Mouse (Mus musculus) brain, embryonic 14.5 days (tissue): ENCODE measurements around the gene Trappc10. TPM values are rescaled to one million over a fixed set of nuclear protein-coding genes. Genes with fewer than 3 reads are reported as not detected.

Experiments used
- DNase-seq: peaks from one replicate; pipeline ENCODE4 v3.0.0-alpha.2; 2011; ENCODE audit warnings: low read depth
- CTCF ChIP-seq: fragments of 200-500 bp; IDR thresholded peaks from 2 replicates; pipeline ENCODE4 v1.5.1; 2012; ENCODE audit warnings: inconsistent platforms, mild to moderate bottlenecking, moderate library complexity, borderline replicate concordance; ENCODE audit not compliant: insufficient read depth, insufficient read length; ENCODE audit errors: extremely low read depth
- POLR2A ChIP-seq: fragments of 200-500 bp; IDR thresholded peaks from 2 replicates; pipeline ENCODE4 v1.6.1; 2012; ENCODE audit warnings: mild to moderate bottlenecking, inconsistent platforms, borderline replicate concordance; ENCODE audit not compliant: poor library complexity, insufficient read depth, insufficient read length, severe bottlenecking; ENCODE audit errors: extremely low read depth
- polyA plus RNA-seq: library from polyadenylated mRNA; depleted of rRNA; stranded (reverse); fragments of >200 nt; gene quantifications from 2 replicates; pipeline ENCODE4 v1.2.3, GENCODE M21; 2012

Gene Trappc10
- polyA plus RNA-seq, 1 experiment = 65.5 TPM

DNA sequence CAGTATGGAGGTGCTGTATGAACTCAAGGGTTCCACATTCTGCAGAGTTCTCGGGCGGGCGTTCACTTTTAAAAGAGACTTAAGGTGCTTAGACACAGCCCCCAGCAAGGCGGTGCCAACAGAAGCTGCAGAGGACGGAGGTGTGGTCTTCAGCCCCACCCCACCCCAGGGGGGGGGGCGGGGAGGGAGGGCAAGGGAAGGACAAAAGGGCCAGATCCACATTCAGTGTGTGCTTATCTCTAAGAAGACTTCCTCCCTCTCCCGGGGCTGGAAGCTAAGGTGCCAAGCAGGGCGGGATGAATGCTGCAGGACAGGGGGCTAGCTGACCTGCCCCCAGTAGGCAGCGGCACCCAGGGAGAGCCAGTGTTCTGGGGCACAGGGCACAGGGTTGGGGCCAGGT lies 28.5 kb upstream of the Trappc10 start:
- TF ChIP-seq POLR2A = no peak
- no peak for TF ChIP-seq CTCF
- DNase-seq = no peak

DNA sequence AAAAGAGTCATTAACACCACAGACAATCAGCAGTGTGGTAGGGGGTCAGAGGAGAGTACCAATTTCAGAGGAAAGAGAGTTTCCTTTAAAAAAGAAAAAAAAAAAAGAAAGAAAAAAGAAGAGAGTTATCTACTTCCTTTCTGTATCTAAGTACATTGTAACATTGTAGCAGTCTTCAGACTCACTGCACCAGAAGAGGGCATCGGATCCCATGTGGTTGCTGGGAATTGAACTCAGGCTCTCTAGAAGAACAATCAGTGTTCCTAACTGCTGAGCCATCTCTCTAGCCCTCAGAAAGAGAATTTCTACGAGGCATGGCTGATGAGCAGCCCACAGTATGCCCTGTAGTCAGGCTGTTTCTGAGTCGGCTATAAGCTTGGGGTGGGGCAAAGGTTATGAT lies 21.4 kb upstream of the Trappc10 start:
- no peak for DNase-seq
- TF ChIP-seq POLR2A (no peak), CTCF (no peak)

DNA sequence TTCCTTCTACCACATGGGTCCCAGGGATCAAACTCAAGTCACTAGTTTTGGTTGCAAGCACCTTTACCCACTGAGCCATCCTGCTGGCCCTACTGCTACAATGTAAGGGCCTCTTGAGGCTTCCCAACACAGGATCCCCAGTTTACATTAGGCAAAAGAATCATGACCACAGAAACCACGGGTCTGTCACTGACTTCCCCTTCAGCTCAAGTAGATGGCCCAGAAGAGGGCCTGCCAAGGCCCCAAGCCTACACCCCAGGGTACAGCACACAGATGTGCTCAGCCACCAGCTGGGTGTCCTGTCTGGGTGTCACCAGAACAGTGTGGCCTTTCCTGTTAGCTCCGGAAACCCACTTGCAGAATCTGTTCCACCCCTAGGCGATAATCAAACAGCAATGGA lies 20.3 kb upstream of the Trappc10 start:
- no peak for TF ChIP-seq POLR2A
- no peak for DNase-seq

DNA sequence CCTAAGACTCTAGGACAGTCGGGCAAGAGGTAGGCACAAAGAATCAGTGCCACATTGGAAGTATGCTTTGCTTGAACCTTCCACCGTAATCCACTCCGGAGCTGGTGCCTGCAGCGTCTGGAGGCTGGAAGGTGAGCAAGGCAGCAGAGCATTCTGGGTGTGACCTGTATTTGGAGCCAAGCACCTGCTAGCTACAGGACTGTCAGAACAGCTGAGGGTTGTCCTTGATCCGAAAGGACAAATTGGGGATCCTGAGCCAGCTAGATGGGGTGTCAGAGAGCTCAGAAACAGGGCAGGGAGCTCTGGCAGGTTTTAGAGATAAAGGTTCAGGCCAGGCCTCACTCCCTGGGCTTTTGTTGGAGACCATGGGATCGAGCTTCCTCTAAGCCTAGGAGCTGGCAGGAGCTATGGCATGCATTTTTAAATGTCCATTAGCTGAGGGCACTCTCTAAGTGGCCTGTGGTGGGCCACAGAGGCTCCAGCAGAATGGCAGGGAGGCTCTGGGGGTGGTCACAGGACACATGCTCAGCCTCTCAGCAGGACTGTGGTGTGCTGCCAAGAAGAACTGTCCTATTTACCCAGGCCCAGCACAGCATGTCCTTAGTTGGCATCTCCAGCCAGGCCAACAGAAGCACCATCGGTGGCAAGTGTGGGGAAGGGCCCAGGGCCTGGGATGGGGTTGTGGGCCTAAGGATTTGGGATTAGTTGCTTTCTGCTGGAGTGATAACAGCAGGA lies 16.6 kb upstream of the Trappc10 start:
- TF ChIP-seq POLR2A (no peak), CTCF (no peak)

DNA sequence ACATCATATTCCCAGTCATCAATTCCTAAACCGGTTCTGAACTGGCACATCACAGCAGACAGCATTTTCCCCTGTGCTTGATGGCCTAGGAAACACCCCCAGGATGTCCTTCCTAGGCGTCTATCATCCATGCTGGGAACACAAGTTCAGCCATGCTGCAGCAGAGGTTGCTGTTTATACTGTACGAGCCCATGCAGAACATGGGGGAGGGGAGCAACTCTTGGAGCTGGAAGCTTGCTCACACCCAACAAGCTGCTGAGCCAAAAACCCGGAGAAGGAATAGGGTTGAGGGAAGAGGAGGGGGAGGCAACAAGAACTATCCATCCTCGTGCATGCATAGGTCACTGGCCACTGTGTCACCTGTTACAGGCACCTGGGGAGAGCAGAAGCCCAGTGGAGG lies 15.9 kb upstream of the Trappc10 start:
- peak; percentile 50 for DNase-seq
- TF ChIP-seq CTCF (no peak), POLR2A (no peak)

More for the DNA sequence above, 16.6 kb upstream of the Trappc10 start:
- DNase-seq = no peak

DNA sequence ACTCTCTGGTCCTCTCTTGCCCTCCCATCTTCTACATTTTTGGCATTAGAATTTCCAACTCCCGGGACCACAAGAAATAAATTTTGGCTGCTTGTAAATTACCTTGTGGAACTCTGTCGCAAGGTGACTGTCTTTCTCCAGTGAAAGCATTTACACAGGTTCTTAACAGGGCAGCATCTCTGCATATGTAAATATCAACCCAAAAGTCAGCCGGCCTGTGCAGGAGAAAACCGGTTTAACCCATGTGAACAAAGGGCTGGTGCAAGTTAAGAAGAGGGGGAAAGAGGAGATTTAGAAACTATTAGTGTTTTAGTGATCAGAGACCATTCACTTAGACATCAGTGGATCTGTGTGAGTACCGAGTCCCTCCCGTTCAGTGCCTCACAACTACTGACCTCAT lies 15.3 kb upstream of the Trappc10 start:
- no peak for DNase-seq
- TF ChIP-seq CTCF (no peak), POLR2A (no peak)

DNA sequence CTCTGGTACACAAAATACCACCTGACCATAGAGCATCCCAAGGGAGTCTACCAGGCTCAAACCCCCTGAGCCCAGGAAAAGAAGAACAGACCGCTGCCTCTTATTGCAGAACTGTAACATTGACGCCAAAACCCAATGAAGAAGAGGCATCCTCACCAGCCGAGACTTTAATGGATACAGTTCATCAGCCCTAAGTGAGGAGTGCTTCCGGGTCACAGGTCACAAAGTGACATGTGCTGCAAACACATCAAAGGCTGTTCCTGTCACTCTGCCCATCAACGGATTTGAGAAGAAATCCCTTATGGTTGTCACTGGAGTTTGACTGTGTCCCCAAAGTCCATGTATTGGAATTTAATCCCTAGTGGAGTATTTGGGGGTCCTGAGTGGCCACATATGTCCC lies 14.8 kb upstream of the Trappc10 start:
- no peak for DNase-seq
- TF ChIP-seq CTCF = no peak
- no peak for TF ChIP-seq POLR2A

DNA sequence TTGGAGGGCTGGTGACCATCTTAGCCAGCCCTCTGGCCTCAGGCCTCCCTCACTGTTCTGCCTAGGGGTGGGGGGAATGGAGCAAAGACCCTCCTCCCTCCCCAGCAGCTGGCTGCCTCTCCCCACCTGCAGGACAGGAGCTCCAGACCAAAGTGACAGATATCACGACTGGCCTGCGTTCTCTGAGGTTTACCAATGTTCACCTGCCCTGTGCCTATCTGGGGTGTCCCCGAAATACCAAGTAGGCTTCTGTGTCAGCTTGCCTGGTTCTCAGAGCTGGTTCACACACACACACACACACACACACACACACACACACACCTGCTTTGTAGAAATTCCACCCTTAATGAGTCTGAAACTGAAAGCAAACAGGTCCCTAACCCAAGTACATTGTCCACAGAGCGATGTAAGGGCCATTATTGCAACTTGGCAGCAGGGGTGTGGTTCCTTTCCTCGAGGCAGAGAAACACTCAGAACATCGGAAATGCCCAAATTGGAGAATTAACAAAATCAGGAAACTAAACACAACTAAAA lies 13.8 kb upstream of the Trappc10 start:
- DNase-seq = no peak
- TF ChIP-seq CTCF (no peak), POLR2A (no peak)

DNA sequence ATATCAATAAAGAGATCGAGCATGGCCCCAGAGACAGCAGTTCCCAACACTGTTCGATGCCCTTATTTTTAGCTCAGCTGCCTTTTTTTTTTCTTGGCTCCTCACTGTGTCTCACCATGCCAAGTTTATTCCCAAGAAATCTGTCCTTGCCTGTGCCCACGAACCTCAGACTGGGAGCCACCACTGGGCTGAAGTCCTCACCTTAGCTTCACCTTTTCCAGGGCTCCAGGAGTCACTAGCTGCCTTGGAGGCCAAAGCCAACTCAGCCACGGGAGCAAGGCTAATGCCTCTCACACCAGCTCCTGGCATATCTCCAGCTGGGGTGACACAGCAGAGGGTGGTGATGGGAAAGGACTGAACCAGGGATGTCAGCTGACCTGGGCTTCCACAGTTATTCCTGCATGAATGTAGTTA lies 11.2 kb upstream of the Trappc10 start:
- DNase-seq = no peak
- TF ChIP-seq POLR2A (no peak), CTCF (no peak)

DNA sequence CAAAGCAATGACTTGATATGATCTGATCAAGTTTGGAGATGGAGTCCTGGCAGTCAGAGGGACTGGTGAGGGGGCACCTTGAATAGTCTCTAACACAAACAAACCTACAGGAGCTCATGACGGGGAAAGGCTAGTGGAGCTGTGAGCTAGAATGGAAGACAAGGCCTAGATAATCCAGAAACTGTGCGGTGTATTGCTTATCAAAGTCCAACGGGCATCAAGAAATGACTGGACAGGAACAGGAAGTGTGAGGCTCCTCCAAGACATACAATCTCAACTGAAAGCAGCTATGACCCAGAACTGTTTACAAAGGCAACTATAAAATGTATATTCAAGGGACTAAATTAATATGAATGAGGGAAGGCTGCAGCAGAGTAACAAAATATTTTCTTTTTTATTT lies 2.8 kb upstream of the Trappc10 start:
- no peak for DNase-seq
- no peak for TF ChIP-seq CTCF
- no peak for TF ChIP-seq POLR2A

DNA sequence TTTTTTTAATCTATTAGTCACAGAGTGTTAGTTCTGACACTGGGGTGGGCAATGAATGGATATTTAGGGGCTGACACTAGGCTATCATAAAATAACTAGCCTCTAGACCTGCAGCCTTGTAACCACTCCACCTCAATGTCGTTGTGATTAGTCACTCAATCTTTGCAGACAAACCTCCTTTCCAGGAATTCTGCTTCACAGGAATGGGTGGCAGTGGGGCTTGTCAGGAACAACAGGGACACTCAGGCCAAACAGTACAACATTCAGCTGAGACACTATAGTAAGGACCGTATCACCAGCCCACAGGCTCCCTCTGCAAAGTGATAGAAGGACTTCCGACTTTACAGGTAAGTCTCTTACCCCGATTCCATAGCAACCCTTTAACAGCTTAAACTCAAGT lies 2.3 kb upstream of the Trappc10 start:
- DNase-seq = no peak
- TF ChIP-seq POLR2A (no peak), CTCF (no peak)

DNA sequence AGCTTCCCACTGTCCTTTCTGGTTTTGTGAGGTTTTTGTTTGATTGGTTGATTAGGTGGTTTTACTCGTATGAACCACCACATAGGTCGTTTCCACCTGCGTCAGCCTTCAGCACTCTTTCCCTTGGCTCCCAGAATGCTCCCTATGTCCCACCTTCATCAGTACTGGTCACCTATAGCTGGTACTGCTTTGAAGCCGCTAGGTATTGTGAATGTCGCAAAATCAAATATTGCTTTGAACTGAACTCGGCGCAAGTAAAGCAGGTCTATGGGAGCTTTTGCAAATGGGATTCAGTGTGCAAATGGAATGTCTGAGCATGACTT lies 745 bp upstream of the Trappc10 start:
- no peak for DNase-seq
- TF ChIP-seq POLR2A (no peak), CTCF (no peak)

DNA sequence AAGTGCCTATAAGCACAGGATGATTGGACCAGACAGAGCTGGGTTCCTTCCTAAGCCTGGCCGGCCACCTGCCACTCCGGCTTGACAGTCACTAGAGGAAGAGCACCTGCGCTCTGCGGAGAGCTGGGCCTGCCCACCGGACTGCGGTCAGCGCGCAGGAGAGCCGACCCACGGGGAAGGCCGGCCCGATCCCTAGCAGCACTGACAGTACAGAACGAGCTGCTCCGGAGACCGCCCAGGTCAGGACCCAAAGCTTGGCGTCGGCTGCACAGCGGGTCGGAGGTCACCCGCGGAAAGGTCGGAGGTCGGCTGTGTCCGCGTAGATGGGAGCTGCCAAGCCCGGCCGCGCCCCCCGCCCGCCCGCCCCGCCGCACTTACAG lies 393 bp downstream of the Trappc10 start:
- TF ChIP-seq CTCF = no peak
- no peak for TF ChIP-seq POLR2A
- peak; percentile 27 for DNase-seq

DNA sequence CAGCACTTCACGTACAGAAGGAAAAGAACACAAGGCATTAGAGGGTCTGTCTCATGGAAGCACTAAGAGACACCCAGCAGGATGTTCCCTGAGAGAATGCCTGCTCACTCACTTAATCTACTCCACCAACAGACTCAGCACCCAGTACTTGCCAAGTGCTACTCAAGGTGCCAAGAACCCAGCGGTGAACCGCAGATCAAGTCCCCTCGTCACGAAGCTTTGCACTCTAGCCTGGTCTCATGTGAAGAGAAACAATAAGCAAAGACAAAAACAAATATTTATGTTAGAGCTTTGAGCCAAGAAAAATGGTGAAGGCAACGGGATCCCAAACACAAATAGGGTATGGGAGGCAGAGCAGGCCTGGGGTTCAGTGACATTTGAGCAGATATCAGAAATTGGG lies 5.5 kb downstream of the Trappc10 start:
- DNase-seq = peak; percentile 5
- TF ChIP-seq CTCF (no peak), POLR2A (no peak)
